Mouse (Mus musculus) lung, adult 2 months (tissue): ENCODE results near the gene 4632433K11Rik. TPM values are rescaled to one million over a fixed set of nuclear protein-coding genes. Genes with fewer than 3 reads are reported as not detected.
"Not testable (repeated sequence)": the region's sequence is repeated elsewhere in the genome, so short reads cannot be mapped to it uniquely, and the experiment has no call there.

Source experiments
- DNase-seq: peaks from one replicate; pipeline ENCODE4 v3.0.0; 2022
- H3K4me1 ChIP-seq: fragments of 200-500 bp; 2 replicates; pipeline ENCODE4 v1.6.1; 2011; ENCODE audit warnings: low read length; ENCODE audit not compliant: control insufficient read depth, insufficient read depth
- H3K4me3 ChIP-seq: fragments of 200-500 bp; replicated peaks from 2 replicates; pipeline ENCODE3; 2011; ENCODE audit warnings: low read depth, mild to moderate bottlenecking, control low read depth, low read length; ENCODE audit errors: extremely low read depth
- CTCF ChIP-seq: fragments of 200-500 bp; IDR thresholded peaks from 2 replicates; pipeline ENCODE4 v1.5.1; 2011; ENCODE audit warnings: mild to moderate bottlenecking, low read length, control low read depth; ENCODE audit not compliant: insufficient read depth
- POLR2A ChIP-seq: fragments of 200-500 bp; IDR thresholded peaks from 2 replicates; pipeline ENCODE4 v1.6.1; 2011; ENCODE audit warnings: low read depth, mild to moderate bottlenecking, control low read depth, low read length, borderline replicate concordance; ENCODE audit errors: extremely low read depth
- WGBS: fragments of 180-500 bp; shearing (Covaris S2); methylation state at CpG from one replicate; pipeline ENCODE4 v1.1.7; 2018; 5-methylcytosine and 5-hydroxymethylcytosine counted together
- polyA plus RNA-seq: library from polyadenylated mRNA; depleted of rRNA; stranded (reverse); fragments of >200 nt; gene quantifications from 2 replicates; pipeline ENCODE4 v1.2.3, GENCODE M21; 2012

The 4632433K11Rik gene
- polyA plus RNA-seq, 1 experiment = not detected

DNA sequence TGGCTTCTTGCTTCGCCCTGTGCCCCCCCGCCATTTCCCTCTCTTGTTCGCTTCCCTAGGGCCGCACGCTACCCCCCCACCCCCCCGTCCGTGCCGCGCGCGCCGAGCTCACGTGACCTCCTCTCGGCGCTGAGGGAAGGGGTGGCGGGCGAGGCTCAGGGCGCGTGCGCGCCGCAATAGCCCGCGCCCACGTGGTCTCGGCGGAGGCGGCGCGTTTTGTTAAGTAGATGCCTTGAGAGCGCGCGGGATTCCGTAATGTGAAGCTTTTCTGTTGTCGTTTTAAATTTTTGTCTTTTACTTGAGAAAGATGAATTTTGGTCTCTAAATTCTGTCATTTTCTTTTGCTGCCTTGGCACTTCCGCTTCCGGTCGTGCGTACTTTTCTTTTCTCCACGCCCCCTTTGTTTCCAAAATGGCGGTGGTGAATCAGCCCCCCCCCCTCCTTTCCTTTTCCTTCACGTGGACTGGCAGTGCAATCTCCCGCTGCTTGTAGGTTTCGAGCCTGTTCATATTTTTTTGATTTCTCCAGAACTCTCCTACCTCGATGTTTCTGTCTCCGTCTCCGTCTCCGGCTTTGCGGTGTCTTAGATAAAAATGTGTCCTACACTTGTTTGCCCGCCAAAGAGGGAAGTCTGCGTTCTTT lies 28.6 kb downstream of the 4632433K11Rik start:
- no peak for DNase-seq
- WGBS = under 1% methylated on average over 50 of the region's 51 CpGs

DNA sequence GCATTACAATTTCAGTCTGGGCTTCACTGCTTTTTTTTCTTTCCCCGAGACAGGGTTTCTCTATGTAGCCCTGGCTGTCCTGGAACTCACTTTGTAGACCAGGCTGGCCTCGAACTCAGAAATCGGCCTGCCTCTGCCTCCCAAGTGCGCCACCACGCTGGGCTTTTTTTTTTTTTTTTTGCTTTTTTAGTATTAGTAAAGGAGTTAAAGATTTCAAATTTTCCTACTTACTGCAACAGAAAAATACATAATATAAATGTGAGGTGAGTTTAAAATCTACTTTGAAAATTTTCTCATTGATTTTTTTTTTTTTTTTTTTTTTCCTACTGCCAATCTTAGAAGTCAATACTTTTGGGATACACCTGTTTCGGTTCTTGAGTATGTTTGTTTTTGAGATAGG lies 31.0 kb downstream of the 4632433K11Rik start:
- no peak for DNase-seq
- H3K4me3 ChIP-seq = no peak overlapping the region
- H3K4me1 ChIP-seq = peaks cover 4% of the 10 kb centered on the region
- WGBS = 87% methylated on average over 6 of the region's 6 CpGs
- no peak for TF ChIP-seq POLR2A
- no peak for TF ChIP-seq CTCF

More for the DNA sequence above, 28.6 kb downstream of the 4632433K11Rik start:
- no peak for TF ChIP-seq CTCF
- no peak for TF ChIP-seq POLR2A
- peaks cover 4% of the 10 kb centered on the region for H3K4me1 ChIP-seq
- peak overlapping the region; percentile 88 for H3K4me3 ChIP-seq

- Histone ChIP-seq H3K4me1 (no peaks in the 10 kb centered on the region; the same call in 1 of the 2 replicates), H3K4me3 (no peak overlapping the region)
- TF ChIP-seq CTCF = no peak
- no peak for TF ChIP-seq POLR2A
- DNase-seq = no peak
- 59% methylated on average over 1 of the region's 1 CpGs for WGBS
Observed at GRCm38 (mm10) chr7:5073586-5073985, 39.7 kb downstream of the 4632433K11Rik start.

DNA sequence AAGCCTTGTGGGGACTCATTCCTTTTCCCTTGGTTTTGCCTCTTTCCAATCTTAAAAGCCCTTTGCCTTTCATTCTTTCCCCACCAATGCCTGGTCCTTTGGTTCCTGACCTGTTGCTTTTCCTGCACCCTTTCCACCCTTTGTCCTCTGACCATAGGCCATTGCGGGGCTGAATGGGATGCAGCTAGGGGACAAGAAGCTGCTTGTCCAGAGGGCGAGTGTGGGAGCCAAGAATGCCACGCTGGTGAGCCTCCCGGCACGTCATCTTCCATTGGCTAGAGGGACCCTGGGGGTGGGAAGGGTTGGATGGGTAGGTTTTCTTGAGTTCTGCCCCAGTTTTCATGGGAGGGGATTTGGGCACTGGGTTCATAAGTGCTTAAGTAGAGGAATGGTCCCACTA lies 41.1 kb downstream of the 4632433K11Rik start:
- TF ChIP-seq POLR2A = no peak
- TF ChIP-seq CTCF = no peak
- WGBS = 88% methylated on average over 5 of the region's 5 CpGs
- no peak for DNase-seq
- Histone ChIP-seq H3K4me3 (no peak overlapping the region), H3K4me1 (no peaks in the 10 kb centered on the region; the same call in 1 of the 2 replicates)

DNA sequence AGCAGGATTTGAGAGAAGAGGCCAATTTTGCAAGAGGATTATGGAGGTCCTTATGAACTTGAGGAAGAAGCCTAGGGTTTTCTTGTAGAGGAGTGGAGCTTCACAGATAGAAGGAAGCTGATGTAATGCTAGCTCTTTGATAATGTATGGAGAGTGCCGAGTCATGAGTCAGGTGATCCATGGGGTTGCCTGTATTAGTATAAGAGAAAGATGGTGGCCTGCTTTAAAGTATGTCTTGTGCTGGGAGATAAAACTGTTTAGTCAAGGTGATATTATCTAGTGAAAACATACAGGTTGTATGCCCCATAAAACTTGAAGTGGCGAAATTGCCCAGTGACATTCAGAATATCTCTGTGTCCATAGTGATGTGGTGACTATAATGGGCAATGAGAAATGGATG lies 43.0 kb downstream of the 4632433K11Rik start:
- no peak for DNase-seq
- H3K4me3 ChIP-seq = no peak overlapping the region
- TF ChIP-seq POLR2A = no peak
- no peak for TF ChIP-seq CTCF
- peaks cover 2% of the 10 kb centered on the region; the same call in 1 of the 2 replicates for H3K4me1 ChIP-seq
- WGBS = 78% methylated on average over 2 of the region's 2 CpGs

GRCm38 (mm10) chr7:5079365-5080009 lies 45.6 kb downstream of the 4632433K11Rik start:
- WGBS = 26% methylated on average over 10 of the region's 13 CpGs
- peak overlapping the region; percentile 58 for H3K4me3 ChIP-seq

DNA sequence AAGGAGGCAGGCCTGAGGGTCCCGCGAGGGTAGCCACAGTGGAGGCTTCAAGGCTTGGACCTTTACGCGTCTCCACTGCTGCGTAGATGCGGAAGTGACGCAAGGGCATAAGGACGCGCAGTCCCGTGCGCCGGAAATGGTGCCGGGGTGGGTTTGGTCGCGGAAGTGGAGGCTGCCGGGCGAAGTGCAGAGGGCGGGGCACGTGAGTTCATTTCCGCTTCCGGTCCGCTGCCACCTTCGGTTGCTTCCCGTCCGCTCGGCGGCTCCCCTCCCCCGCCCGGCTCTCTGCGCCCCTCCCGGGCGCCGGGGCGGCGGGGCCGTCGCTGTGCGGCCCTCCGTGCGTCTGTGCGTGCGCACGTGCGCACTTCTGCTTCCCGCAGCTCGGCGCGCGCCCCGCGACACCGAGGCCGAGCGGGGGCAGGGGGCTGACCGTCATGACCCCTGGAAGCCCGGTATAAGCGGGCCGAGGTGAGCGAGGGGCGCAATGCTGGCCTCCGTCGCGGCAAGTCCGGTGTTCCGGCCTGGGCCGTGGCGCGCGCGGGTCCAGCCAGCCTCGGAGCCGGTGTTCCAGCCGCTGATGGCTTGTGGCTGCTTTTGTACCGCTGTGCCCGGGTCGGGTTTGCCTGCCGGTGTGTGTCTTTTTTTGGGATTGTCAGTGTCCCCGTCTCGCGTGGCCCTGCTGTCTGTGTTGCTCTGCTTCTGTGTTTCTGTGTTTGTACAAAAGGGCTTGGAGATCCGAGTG lies 46.3 kb downstream of the 4632433K11Rik start, which contains the start of gene Epn1:
Gene Epn1 (plus strand): TSS at position 226 of the 742 bp plus-strand sequence.
- TF ChIP-seq CTCF = no peak
- peak; percentile 76; the same call in 1 of the 2 replicates for TF ChIP-seq POLR2A
- H3K4me1 ChIP-seq = peaks cover 4% of the 10 kb centered on the region; the same call in 1 of the 2 replicates
- H3K4me3 ChIP-seq = peak within 1 kb of the TSS; percentile 58
- under 1% methylated on average over 81 of the region's 81 CpGs for WGBS
- peak; percentile 94 for DNase-seq

More at GRCm38 (mm10) chr7:5079365-5080009, 45.6 kb downstream of the 4632433K11Rik start:
- DNase-seq, H3K4me1 ChIP-seq: not testable (repeated sequence)

DNA sequence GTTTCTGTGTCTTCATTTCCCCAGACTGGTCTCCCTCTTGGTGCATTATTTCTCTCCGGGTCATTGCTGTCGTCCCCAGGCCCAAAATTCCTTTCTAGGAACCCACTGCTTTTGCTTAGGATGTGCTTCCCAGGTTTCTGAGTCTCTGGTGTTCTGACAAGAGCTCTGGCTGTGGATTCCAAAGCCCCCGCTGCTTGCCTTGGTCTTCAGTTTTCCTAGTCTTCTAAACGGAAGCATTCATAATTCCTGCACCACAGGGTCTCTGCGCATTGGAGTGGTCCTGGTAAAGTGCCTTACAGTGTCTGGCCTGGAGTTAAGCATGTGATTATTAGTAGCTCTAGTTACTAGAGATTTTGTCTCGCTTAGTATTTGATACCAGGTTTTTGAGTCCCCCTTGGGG lies 46.9 kb downstream of the 4632433K11Rik start:
- H3K4me1 ChIP-seq = peaks cover 6% of the 10 kb centered on the region; the same call in 1 of the 2 replicates
- WGBS = 7% methylated on average over 6 of the region's 6 CpGs
- DNase-seq = no peak
- peak overlapping the region; percentile 58 for H3K4me3 ChIP-seq
- no peak for TF ChIP-seq POLR2A
- no peak for TF ChIP-seq CTCF

DNA sequence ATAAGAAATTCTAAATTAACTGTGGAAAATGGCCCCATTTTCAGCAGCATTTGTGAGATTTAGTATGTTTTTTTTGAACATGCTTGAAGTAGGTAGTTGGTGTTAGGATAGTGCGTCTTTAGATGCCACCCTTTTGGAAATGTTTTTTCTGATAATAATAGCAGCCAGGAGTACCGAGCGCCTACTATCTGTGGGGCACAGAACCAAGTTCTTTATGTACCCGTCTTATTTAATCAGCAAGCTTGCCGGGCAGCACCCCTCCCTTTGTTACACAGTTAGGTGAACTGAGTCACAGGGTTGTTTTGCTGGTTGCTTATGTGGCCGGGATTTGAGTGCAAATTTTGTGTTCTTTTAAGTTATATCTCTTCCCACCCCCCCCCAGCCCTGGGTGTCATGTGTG lies 47.3 kb downstream of the 4632433K11Rik start:
- TF ChIP-seq POLR2A (no peak), CTCF (no peak)
- Histone ChIP-seq H3K4me1 (peaks cover 6% of the 10 kb centered on the region; the same call in 1 of the 2 replicates), H3K4me3 (no peak overlapping the region)
- DNase-seq = no peak
- 37% methylated on average over 6 of the region's 6 CpGs for WGBS
